ENCODE assay signal across 25 mouse cellular contexts in the genomic region with DNA sequence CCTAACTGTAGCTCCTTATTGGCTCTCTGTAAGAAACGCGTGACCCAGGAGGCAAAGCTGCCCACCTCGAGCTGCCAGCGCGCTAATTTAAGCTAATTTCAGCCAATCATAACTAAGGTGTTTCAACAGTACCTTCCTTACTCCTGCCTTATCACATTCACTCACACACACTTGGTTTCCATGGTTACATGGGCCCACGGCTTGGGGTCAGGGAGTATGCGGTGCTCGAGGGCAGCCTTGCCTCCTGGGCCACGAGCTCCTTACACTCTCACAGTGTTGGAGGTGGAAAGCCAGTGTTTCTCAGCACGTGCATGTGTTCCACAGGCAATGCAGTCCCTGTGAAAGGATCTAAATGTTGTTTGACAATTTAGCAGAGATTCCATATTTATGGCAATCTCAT. TPM values are rescaled to one million over a fixed set of nuclear protein-coding genes. Genes with fewer than 3 reads are reported as not detected.
DNase-seq lines count a peak whose midpoint lies in the region; ATAC-seq lines count a peak whose summit lies in the region.
"Had no signal": no experiment of that assay in that cellular context is flagged by ENCODE, and none has a peak within 500 bp of the region (broad histone marks: within the 10 kb centered on the region; RNA-seq: fewer than 3 reads in every experiment).

No protein-coding gene starts in this region.

- 79% methylated on average over 10 of the region's 10 CpGs for WGBS in forebrain, embryonic 13.5 days
- 78% methylated on average over 10 of the region's 10 CpGs for WGBS in forebrain, embryonic 11.5 days
- WGBS in intestine, embryonic 14.5 days = 63% methylated on average over 10 of the region's 10 CpGs
- WGBS in intestine, embryonic 15.5 days = 67% methylated on average over 10 of the region's 10 CpGs
- 62% methylated on average over 10 of the region's 10 CpGs for WGBS in midbrain, embryonic 13.5 days
- WGBS in midbrain, embryonic 14.5 days = 67% methylated on average over 10 of the region's 10 CpGs

- H3K27me3 ChIP-seq in forebrain, embryonic 13.5 days = no peaks in the 10 kb centered on the region
- no peaks in the 10 kb centered on the region for H3K27me3 ChIP-seq in forebrain, embryonic 11.5 days (ENCODE audit: control insufficient read depth, insufficient read depth, low read length)
- H3K27me3 ChIP-seq in intestine, embryonic 14.5 days (replicated peaks; ENCODE audit: control insufficient read depth, insufficient read depth, low read length) = no peaks in the 10 kb centered on the region
- no peaks in the 10 kb centered on the region for H3K27me3 ChIP-seq in intestine, embryonic 15.5 days (replicated peaks)
- H3K27me3 ChIP-seq in midbrain, embryonic 13.5 days = no peaks in the 10 kb centered on the region
- H3K27me3 ChIP-seq in midbrain, embryonic 14.5 days (ENCODE audit: control insufficient read depth, insufficient read depth, low read length) = no peaks in the 10 kb centered on the region
- H3K27me3 ChIP-seq: forebrain, embryonic 15.5 days; heart, embryonic 15.5 days; hindbrain, embryonic 15.5 days had no signal

- H3K9me3 ChIP-seq in forebrain, embryonic 13.5 days (replicated peaks) = no peaks in the 10 kb centered on the region
- H3K9me3 ChIP-seq in forebrain, embryonic 11.5 days (ENCODE audit: control insufficient read depth, low read length) = no peaks in the 10 kb centered on the region
- H3K9me3 ChIP-seq in intestine, embryonic 14.5 days (ENCODE audit: control insufficient read depth, low read length) = no peaks in the 10 kb centered on the region
- no peaks in the 10 kb centered on the region for H3K9me3 ChIP-seq in intestine, embryonic 15.5 days
- no peaks in the 10 kb centered on the region for H3K9me3 ChIP-seq in midbrain, embryonic 13.5 days
- no peaks in the 10 kb centered on the region for H3K9me3 ChIP-seq in midbrain, embryonic 14.5 days (ENCODE audit: control insufficient read depth, low read length)
- H3K9me3 ChIP-seq: forebrain, embryonic 10.5 days; forebrain, embryonic 15.5 days; heart, embryonic 15.5 days; hindbrain, embryonic 15.5 days had no signal

- no peak for DNase-seq in forebrain, embryonic 11.5 days (ENCODE audit: low spot score)
- no peak for DNase-seq in intestine, embryonic 14.5 days (ENCODE audit: low spot score)
- DNase-seq in midbrain, embryonic 14.5 days = no peak
- DNase-seq in retina, postnatal 1 day = peak; percentile 30
- DNase-seq in adrenal gland, postnatal 36 days = no peak
- DNase-seq: adrenal gland, adult 2 months; adrenal gland, postnatal 14 days; cerebellum, adult 11-12 months; cerebellum, adult 8-10 months; cerebellum, postnatal 10 days; cerebellum, postnatal 36 days; gastrocnemius, postnatal 25 days; heart, adult 2 months; heart, postnatal 4 days had no signal

- no peak overlapping the region for H3K4me2 ChIP-seq in forebrain, embryonic 13.5 days
- no peak overlapping the region for H3K4me2 ChIP-seq in forebrain, embryonic 11.5 days (ENCODE audit: low read depth, low read length, severe bottlenecking)
- H3K4me2 ChIP-seq in intestine, embryonic 14.5 days (ENCODE audit: low read length) = no peak overlapping the region
- H3K4me2 ChIP-seq in intestine, embryonic 15.5 days (replicated peaks) = no peak overlapping the region
- H3K4me2 ChIP-seq in midbrain, embryonic 13.5 days (replicated peaks) = no peak overlapping the region
- no peak overlapping the region for H3K4me2 ChIP-seq in midbrain, embryonic 14.5 days (ENCODE audit: low read length)
- H3K4me2 ChIP-seq: forebrain, embryonic 15.5 days; heart, embryonic 11.5 days; heart, embryonic 15.5 days; hindbrain, embryonic 15.5 days had no signal

- ATAC-seq in forebrain, embryonic 13.5 days = peak; percentile 38; the same call in 1 of the 2 replicates
- ATAC-seq in forebrain, embryonic 11.5 days (replicated peaks; ENCODE audit: low FRiP score) = no peak
- 0 out of 2 replicates have a peak, but pooled peaks have one; percentile 53 for ATAC-seq in intestine, embryonic 14.5 days (replicated peaks; ENCODE audit: low FRiP score, low TSS enrichment, low read depth)
- no peak for ATAC-seq in intestine, embryonic 15.5 days
- ATAC-seq in midbrain, embryonic 13.5 days = peak; percentile 44; the same call in 1 of the 2 replicates
- no peak for ATAC-seq in midbrain, embryonic 14.5 days (ENCODE audit: low FRiP score, low TSS enrichment)
- ATAC-seq: CD4-positive, CD25-positive, alpha-beta regulatory T cell, adult 4 months; forebrain, embryonic 15.5 days; intestine, embryonic 16.5 days had no signal

- peaks cover 80% of the 10 kb centered on the region for H3K36me3 ChIP-seq in forebrain, embryonic 13.5 days (ENCODE audit: poor library complexity, severe bottlenecking)
- no peaks in the 10 kb centered on the region; the same call in 1 of the 2 replicates for H3K36me3 ChIP-seq in forebrain, embryonic 11.5 days (ENCODE audit: control insufficient read depth, insufficient read depth, low read length)
- peaks cover 46% of the 10 kb centered on the region for H3K36me3 ChIP-seq in intestine, embryonic 14.5 days (ENCODE audit: control insufficient read depth, insufficient read depth, low read length)
- 0 out of 2 replicates have a peak, but pooled peaks cover 2% of the 10 kb centered on the region for H3K36me3 ChIP-seq in intestine, embryonic 15.5 days
- H3K36me3 ChIP-seq in midbrain, embryonic 13.5 days = peaks cover 59% of the 10 kb centered on the region
- peaks cover 71% of the 10 kb centered on the region for H3K36me3 ChIP-seq in midbrain, embryonic 14.5 days (ENCODE audit: control insufficient read depth, insufficient read depth, low read length)
- H3K36me3 ChIP-seq: heart, embryonic 15.5 days had no signal

- H3K9ac ChIP-seq in forebrain, embryonic 13.5 days = no peak overlapping the region
- no peak overlapping the region for H3K9ac ChIP-seq in forebrain, embryonic 11.5 days (ENCODE audit: low read length)
- no peak overlapping the region for H3K9ac ChIP-seq in intestine, embryonic 14.5 days (ENCODE audit: low read length)
- no peak overlapping the region for H3K9ac ChIP-seq in intestine, embryonic 15.5 days
- no peak overlapping the region for H3K9ac ChIP-seq in midbrain, embryonic 13.5 days (replicated peaks)
- no peak overlapping the region for H3K9ac ChIP-seq in midbrain, embryonic 14.5 days (replicated peaks; ENCODE audit: low read length)
- H3K9ac ChIP-seq: forebrain, embryonic 15.5 days; heart, embryonic 15.5 days; hindbrain, embryonic 15.5 days had no signal

- H3K4me1 ChIP-seq in forebrain, embryonic 13.5 days = no peaks in the 10 kb centered on the region
- no peaks in the 10 kb centered on the region for H3K4me1 ChIP-seq in forebrain, embryonic 11.5 days (replicated peaks; ENCODE audit: control insufficient read depth, insufficient read depth, low read length)
- peaks cover 7% of the 10 kb centered on the region for H3K4me1 ChIP-seq in intestine, embryonic 14.5 days (replicated peaks; ENCODE audit: control insufficient read depth, insufficient read depth, low read length)
- H3K4me1 ChIP-seq in intestine, embryonic 15.5 days (replicated peaks) = no peaks in the 10 kb centered on the region
- peaks cover 10% of the 10 kb centered on the region for H3K4me1 ChIP-seq in midbrain, embryonic 13.5 days (replicated peaks)
- H3K4me1 ChIP-seq in midbrain, embryonic 14.5 days (ENCODE audit: control insufficient read depth, insufficient read depth, low read length) = no peaks in the 10 kb centered on the region
- H3K4me1 ChIP-seq: forebrain, embryonic 15.5 days; hindbrain, embryonic 15.5 days had no signal

- H3K4me3 ChIP-seq in forebrain, embryonic 13.5 days = no peak overlapping the region
- no peak overlapping the region for H3K4me3 ChIP-seq in forebrain, embryonic 11.5 days (ENCODE audit: low read depth, low read length)
- no peak overlapping the region for H3K4me3 ChIP-seq in intestine, embryonic 14.5 days (ENCODE audit: low read depth, low read length)
- H3K4me3 ChIP-seq in intestine, embryonic 15.5 days (replicated peaks) = no peak overlapping the region
- H3K4me3 ChIP-seq in midbrain, embryonic 13.5 days (replicated peaks) = no peak overlapping the region
- no peak overlapping the region for H3K4me3 ChIP-seq in midbrain, embryonic 14.5 days (replicated peaks; ENCODE audit: low read depth, low read length)
- H3K4me3 ChIP-seq: forebrain, embryonic 10.5 days; forebrain, embryonic 15.5 days; heart, adult 2 months; heart, embryonic 15.5 days; hindbrain, embryonic 15.5 days had no signal

- no peak overlapping the region for H3K27ac ChIP-seq in forebrain, embryonic 13.5 days
- H3K27ac ChIP-seq in forebrain, embryonic 11.5 days (ENCODE audit: low read depth, low read length) = no peak overlapping the region
- no peak overlapping the region for H3K27ac ChIP-seq in intestine, embryonic 14.5 days (ENCODE audit: low read depth)
- no peak overlapping the region for H3K27ac ChIP-seq in intestine, embryonic 15.5 days
- H3K27ac ChIP-seq in midbrain, embryonic 13.5 days = no peak overlapping the region
- H3K27ac ChIP-seq in midbrain, embryonic 14.5 days (replicated peaks; ENCODE audit: low read depth, low read length) = no peak overlapping the region
- H3K27ac ChIP-seq: forebrain, embryonic 10.5 days; forebrain, embryonic 15.5 days; heart, adult 2 months; heart, embryonic 15.5 days; hindbrain, embryonic 15.5 days had no signal

RNA-seq across cellular contexts. Expression of a gene that starts 25.2 kb away (rescaled TPM):
- polyA plus RNA-seq in forebrain, embryonic 13.5 days (2015; fragmentation: Nextera tagmentation; extraction: Ambion mirVana) = 1.5 and 1.8 TPM in 2 replicates
- 1.0 and 1.3 TPM in 2 replicates for polyA plus RNA-seq in forebrain, embryonic 11.5 days (2014; fragmentation: Nextera tagmentation; extraction: Ambion mirVana)
- polyA plus RNA-seq in intestine, embryonic 14.5 days (2014; fragmentation: Nextera tagmentation; extraction: Ambion mirVana) = 0.81 and 0.89 TPM in 2 replicates
- polyA plus RNA-seq in intestine, embryonic 15.5 days (2015; fragmentation: Nextera tagmentation; extraction: Ambion mirVana) = 0.35 and 0.39 TPM in 2 replicates
- polyA plus RNA-seq in midbrain, embryonic 13.5 days (2015; fragmentation: Nextera tagmentation; extraction: Ambion mirVana) = 2.2 and 2.8 TPM in 2 replicates
- polyA plus RNA-seq in midbrain, embryonic 14.5 days (2014; fragmentation: Nextera tagmentation; extraction: Ambion mirVana) = 1.5 and 3.4 TPM in 2 replicates
- total RNA-seq in adrenal gland, postnatal 36 days (2021) = under 1 TPM; 0.23 to 0.36 TPM
- total RNA-seq: MEL had no signal
- polyA plus RNA-seq: adrenal gland, adult 2 months; CD4-positive, CD25-positive, alpha-beta regulatory T cell, adult 4 months had no signal

RNA-seq across cellular contexts. Expression of a gene that starts 53.2 kb away (rescaled TPM):
- polyA plus RNA-seq in forebrain, embryonic 13.5 days (2015; fragmentation: Nextera tagmentation; extraction: Ambion mirVana) = 76.9 and 117 TPM in 2 replicates
- polyA plus RNA-seq in forebrain, embryonic 11.5 days (2014; fragmentation: Nextera tagmentation; extraction: Ambion mirVana) = 124 and 138 TPM in 2 replicates
- polyA plus RNA-seq in intestine, embryonic 14.5 days (2014; fragmentation: Nextera tagmentation; extraction: Ambion mirVana) = 49.8 and 64.5 TPM in 2 replicates
- 37.4 and 45.4 TPM in 2 replicates for polyA plus RNA-seq in intestine, embryonic 15.5 days (2015; fragmentation: Nextera tagmentation; extraction: Ambion mirVana)
- 196 and 263 TPM in 2 replicates for polyA plus RNA-seq in midbrain, embryonic 13.5 days (2015; fragmentation: Nextera tagmentation; extraction: Ambion mirVana)
- polyA plus RNA-seq in midbrain, embryonic 14.5 days (2014; fragmentation: Nextera tagmentation; extraction: Ambion mirVana) = 321 and 359 TPM in 2 replicates
- total RNA-seq in adrenal gland, postnatal 36 days (2021) = 10 to 100 TPM in 1 of 2 experiments, 1 to 10 TPM in 1; 9.3 to 14.4 TPM
- total RNA-seq: MEL had no signal

Comparison
In these comparisons a context has a peak if more than half of its experiments do, and no peak if none do; other contexts are left out.
1. ATAC-seq: peak in forebrain, embryonic 13.5 days (single experiment), intestine, embryonic 14.5 days (single experiment) and midbrain, embryonic 13.5 days (single experiment); none in forebrain, embryonic 11.5 days (single experiment), intestine, embryonic 15.5 days (single experiment) and midbrain, embryonic 14.5 days (single experiment).